Mouse (Mus musculus) embryonic fibroblast, embryonic 13.5 days (primary cell): ENCODE measurements around the gene Daw1. TPM values are rescaled to one million over a fixed set of nuclear protein-coding genes. Genes with fewer than 3 reads are reported as not detected.
A peak's percentile ranks its signal among the peaks of the same experiment; 100 is the strongest.

Experiments
- H3K27ac ChIP-seq: 2 replicates; pipeline ENCODE4 v1.5.1; 2012; ENCODE audit warnings: low read length, control low read depth, inconsistent platforms; ENCODE audit not compliant: insufficient read depth
- H3K4me1 ChIP-seq: 2 replicates; pipeline ENCODE4 v1.6.1; 2011; ENCODE audit warnings: low read length; ENCODE audit not compliant: control insufficient read depth, insufficient read depth
- H3K4me3 ChIP-seq: 2 replicates; pipeline ENCODE4 v1.5.1; 2011; ENCODE audit warnings: mild to moderate bottlenecking, control low read depth, low read length; ENCODE audit not compliant: insufficient read depth
- CTCF ChIP-seq: IDR thresholded peaks from 2 replicates; pipeline ENCODE4 v1.5.1; 2011; ENCODE audit warnings: mild to moderate bottlenecking, control low read depth, low read length, moderate library complexity, borderline replicate concordance; ENCODE audit not compliant: insufficient read depth
- POLR2A ChIP-seq: IDR thresholded peaks from 2 replicates; pipeline ENCODE4 v1.6.1; 2011; ENCODE audit warnings: low read depth, mild to moderate bottlenecking, control low read depth, low read length, moderate library complexity
- polyA plus RNA-seq: library from polyadenylated mRNA; stranded (reverse); fragments of >200 nt; gene quantifications from 2 replicates; pipeline ENCODE4 v1.2.4, GENCODE M21; 2011; ENCODE audit warnings: low read depth; ENCODE audit not compliant: missing spikeins, insufficient read length

The Daw1 gene
- not detected in 2 replicates for polyA plus RNA-seq

GRCm38 (mm10) chr1:83159603-83160002 is at the start of gene Daw1:
Gene Daw1 (plus strand): TSS chr1:83159752.
- peak within 1 kb of the TSS; percentile 56 for H3K4me3 ChIP-seq
- TF ChIP-seq POLR2A (peak; percentile 30), CTCF (no peak)
- peak within 1 kb of the TSS; percentile 55; the same call in 1 of the 2 replicates for H3K27ac ChIP-seq
- H3K4me1 ChIP-seq, result 0 out of 2 replicates have a peak, but pooled peaks cover 1% of the 10 kb centered on the region

GRCm38 (mm10) chr1:83110992-83111391 is 48.6 kb upstream of the Daw1 start:
- Histone ChIP-seq H3K4me3 (no peak overlapping the region), H3K27ac (no peak overlapping the region), H3K4me1 (peaks cover 2% of the 10 kb centered on the region; the same call in 1 of the 2 replicates)
- no peak for TF ChIP-seq POLR2A
- no peak for TF ChIP-seq CTCF

GRCm38 (mm10) chr1:83111726-83112125 is 47.8 kb upstream of the Daw1 start:
- H3K27ac ChIP-seq, result no peak overlapping the region
- TF ChIP-seq POLR2A, result no peak
- no peak for TF ChIP-seq CTCF
- H3K4me3 ChIP-seq, result no peak overlapping the region
- H3K4me1 ChIP-seq, result peaks cover 2% of the 10 kb centered on the region; the same call in 1 of the 2 replicates

- TF ChIP-seq POLR2A (no peak), CTCF (no peak)
- no peak within 1 kb of the TSS for H3K27ac ChIP-seq
- H3K4me1 ChIP-seq, result peaks cover 6% of the 10 kb centered on the region
- no peak within 1 kb of the TSS for H3K4me3 ChIP-seq
Measured at GRCm38 (mm10) chr1:83116447-83117137, 43.0 kb upstream of the Daw1 start, which contains the start of gene Ccl20. Gene Ccl20 (plus strand): TSS chr1:83116766.

- H3K4me3 ChIP-seq, result no peak overlapping the region
- H3K27ac ChIP-seq, result no peak overlapping the region
- H3K4me1 ChIP-seq, result peaks cover 6% of the 10 kb centered on the region
- TF ChIP-seq POLR2A, result no peak
- TF ChIP-seq CTCF, result no peak
Measured at GRCm38 (mm10) chr1:83117217-83117616, 42.3 kb upstream of the Daw1 start.

GRCm38 (mm10) chr1:83117661-83118060 is 41.9 kb upstream of the Daw1 start:
- Histone ChIP-seq H3K27ac (no peak overlapping the region), H3K4me3 (no peak overlapping the region), H3K4me1 (peaks cover 6% of the 10 kb centered on the region)
- no peak for TF ChIP-seq CTCF
- no peak for TF ChIP-seq POLR2A

GRCm38 (mm10) chr1:83119903-83120302 is 39.6 kb upstream of the Daw1 start:
- H3K4me3 ChIP-seq, result no peak overlapping the region
- TF ChIP-seq POLR2A, result no peak
- no peak for TF ChIP-seq CTCF
- peaks cover 6% of the 10 kb centered on the region for H3K4me1 ChIP-seq
- H3K27ac ChIP-seq, result peak overlapping the region; percentile 93

- Histone ChIP-seq H3K4me1 (peaks cover 6% of the 10 kb centered on the region), H3K27ac (peak overlapping the region; percentile 93), H3K4me3 (no peak overlapping the region)
- no peak for TF ChIP-seq POLR2A
- no peak for TF ChIP-seq CTCF
Measured at GRCm38 (mm10) chr1:83120312-83120711, 39.2 kb upstream of the Daw1 start.

GRCm38 (mm10) chr1:83123201-83123600 is 36.4 kb upstream of the Daw1 start:
- no peak for TF ChIP-seq CTCF
- TF ChIP-seq POLR2A, result no peak
- H3K4me3 ChIP-seq, result no peak overlapping the region
- peaks cover 6% of the 10 kb centered on the region for H3K4me1 ChIP-seq
- no peak overlapping the region for H3K27ac ChIP-seq

GRCm38 (mm10) chr1:83135829-83136228 is 23.7 kb upstream of the Daw1 start:
- Histone ChIP-seq H3K4me1 (no peaks in the 10 kb centered on the region), H3K4me3 (no peak overlapping the region), H3K27ac (no peak overlapping the region)
- TF ChIP-seq CTCF, result no peak

- no peaks in the 10 kb centered on the region for H3K4me1 ChIP-seq
- no peak overlapping the region for H3K4me3 ChIP-seq
- no peak for TF ChIP-seq CTCF
- no peak for TF ChIP-seq POLR2A
- no peak overlapping the region for H3K27ac ChIP-seq
Measured at GRCm38 (mm10) chr1:83137847-83138246, 21.7 kb upstream of the Daw1 start.
